Mouse (Mus musculus): ENCODE measurements at regions not wholly inside any gene's neighbourhood (a gene's known extent, or its start where the extent isn't known, plus 50 kb on each side); places are given as distances from the start of the nearest gene placed in this dataset.

DNA sequence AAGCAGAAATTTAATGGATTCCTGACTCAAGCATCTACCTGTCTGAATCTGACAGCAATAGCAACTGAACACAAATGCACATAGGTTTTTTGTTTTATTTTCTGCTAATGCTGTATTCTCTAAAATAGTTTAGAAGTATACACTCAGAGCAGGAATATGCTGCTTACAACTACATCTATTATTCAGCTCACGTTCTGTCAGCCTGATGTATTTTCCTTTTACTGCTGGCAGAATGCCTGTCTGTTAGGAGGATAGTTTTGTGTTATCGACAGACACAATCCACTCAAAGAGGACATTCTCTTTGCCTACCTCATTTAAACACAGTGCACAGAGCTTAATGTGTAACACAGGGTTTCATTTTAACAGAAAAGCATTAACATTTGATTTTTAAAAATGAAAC lies 269.8 kb upstream of the Chrm3 start:
- 58% methylated on average over 2 of the region's 2 CpGs for WGBS (ENCODE audit: insufficient replicate concordance)
- no peak for DNase-seq

DNA sequence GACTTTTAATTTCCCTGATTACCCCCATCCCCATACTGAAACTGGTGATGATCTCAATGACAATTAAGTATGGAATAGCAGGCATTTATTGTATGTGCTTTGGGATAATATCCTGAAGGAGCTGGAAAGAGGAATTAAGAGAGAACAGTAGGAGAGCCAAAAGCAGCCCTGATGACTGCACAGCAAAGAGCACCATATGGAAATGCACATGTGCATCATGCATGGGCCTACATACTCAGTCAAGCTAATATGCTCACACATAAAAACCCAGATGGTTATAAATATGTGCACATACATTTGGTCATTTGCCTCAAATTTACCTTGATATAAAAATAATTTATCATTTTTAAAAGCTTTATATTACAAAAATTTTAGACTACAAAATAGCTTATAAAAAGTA lies 259.0 kb upstream of the Chrm3 start:
- no peak overlapping the region for H3K4me2 ChIP-seq (ENCODE audit: low read depth, low read length)
- H3K9me3 ChIP-seq (ENCODE audit: low read length): no peaks in the 10 kb centered on the region
- H3K27ac ChIP-seq (ENCODE audit: low read depth): no peak overlapping the region
- DNase-seq (no peak), ATAC-seq (no peak)
- no peaks in the 10 kb centered on the region for H3K27me3 ChIP-seq (ENCODE audit: insufficient read depth, low read length)
- H3K36me3 ChIP-seq (replicated peaks; ENCODE audit: insufficient read depth, low read length): no peaks in the 10 kb centered on the region
- no peak overlapping the region for H3K4me3 ChIP-seq (ENCODE audit: low read depth, low read length)
- no peaks in the 10 kb centered on the region for H3K4me1 ChIP-seq (ENCODE audit: insufficient read depth)
- no peak for TF ChIP-seq CTCF (IDR thresholded peaks at IDR 0.05; ENCODE audit: low read depth)
- no peak for TF ChIP-seq EP300 (IDR thresholded peaks at IDR 0.05; ENCODE audit: low read depth)
- no peak overlapping the region for H3K9ac ChIP-seq (replicated peaks)

More for the DNA sequence above, 269.8 kb upstream of the Chrm3 start:
- Histone ChIP-seq H3K36me3 (replicated peaks; ENCODE audit: insufficient read depth, low read length) (no peaks in the 10 kb centered on the region), H3K4me1 (ENCODE audit: insufficient read depth) (no peaks in the 10 kb centered on the region), H3K9ac (replicated peaks) (no peak overlapping the region), H3K4me3 (ENCODE audit: low read depth, low read length) (no peak overlapping the region), H3K27ac (ENCODE audit: low read depth) (no peak overlapping the region), H3K27me3 (ENCODE audit: insufficient read depth, low read length) (no peaks in the 10 kb centered on the region), H3K4me2 (ENCODE audit: low read depth, low read length) (no peak overlapping the region), H3K9me3 (ENCODE audit: low read length) (no peaks in the 10 kb centered on the region)
- TF ChIP-seq EP300 (IDR thresholded peaks at IDR 0.05; ENCODE audit: low read depth) (no peak), CTCF (IDR thresholded peaks at IDR 0.05; ENCODE audit: low read depth) (no peak)
- no peak for ATAC-seq

DNA sequence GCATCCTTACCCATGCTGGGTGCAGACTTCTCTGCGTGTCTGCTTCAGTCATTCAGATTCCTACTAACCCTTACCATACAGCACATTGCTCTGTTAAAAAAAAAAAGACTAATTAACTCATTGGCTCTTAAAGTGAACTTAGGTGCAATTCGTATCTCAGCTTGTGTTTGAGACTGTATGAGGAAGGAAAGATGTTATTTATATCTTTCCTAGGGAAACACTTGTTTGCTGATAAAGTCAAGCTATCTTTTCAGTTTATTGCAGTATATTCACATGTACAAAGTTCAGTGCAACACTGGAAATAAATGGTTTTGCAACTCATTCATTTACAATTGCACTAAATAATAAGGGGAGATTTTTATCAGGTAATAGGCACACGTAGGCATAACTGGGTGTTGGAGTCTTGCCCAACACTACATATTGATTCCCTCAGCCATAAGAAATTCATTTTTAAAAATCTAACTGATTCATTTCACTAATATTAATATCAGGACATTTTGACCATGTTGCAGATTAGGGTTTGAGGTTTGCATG lies 257.8 kb upstream of the Chrm3 start:
- H3K9me3 ChIP-seq (ENCODE audit: low read length): no peaks in the 10 kb centered on the region
- no peak overlapping the region for H3K4me2 ChIP-seq (ENCODE audit: low read depth, low read length)
- H3K9ac ChIP-seq (replicated peaks): no peak overlapping the region
- no peaks in the 10 kb centered on the region for H3K36me3 ChIP-seq (replicated peaks; ENCODE audit: insufficient read depth, low read length)
- no peak overlapping the region for H3K4me3 ChIP-seq (ENCODE audit: low read depth, low read length)
- WGBS (ENCODE audit: insufficient replicate concordance): 63% methylated on average over 3 of the region's 3 CpGs
- no peak for DNase-seq
- no peaks in the 10 kb centered on the region for H3K4me1 ChIP-seq (ENCODE audit: insufficient read depth)
- H3K27ac ChIP-seq (ENCODE audit: low read depth): no peak overlapping the region
- H3K27me3 ChIP-seq (ENCODE audit: insufficient read depth, low read length): no peaks in the 10 kb centered on the region
- TF ChIP-seq EP300 (IDR thresholded peaks at IDR 0.05; ENCODE audit: low read depth): no peak
- no peak for ATAC-seq

DNA sequence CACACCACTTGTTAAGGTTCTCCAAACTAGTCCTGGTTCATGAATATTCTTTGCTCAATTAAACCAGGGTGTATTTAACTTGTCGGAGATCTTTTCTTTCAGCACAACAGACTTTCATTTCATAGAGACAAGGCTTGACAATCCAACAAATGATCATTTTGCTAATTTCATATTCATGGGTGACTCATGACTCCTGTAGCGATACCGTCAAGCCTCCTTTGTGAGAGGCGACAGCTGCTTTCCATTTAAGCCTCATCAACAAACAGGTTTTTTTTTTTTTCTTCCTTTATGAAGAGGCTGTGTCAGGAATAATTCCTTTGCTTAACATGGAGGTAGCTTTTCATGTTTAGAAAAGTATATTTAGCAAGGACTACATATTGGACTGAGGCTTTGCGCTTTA lies 214.3 kb upstream of the Chrm3 start:
- Histone ChIP-seq H3K36me3 (replicated peaks; ENCODE audit: insufficient read depth, low read length) (no peaks in the 10 kb centered on the region), H3K4me1 (ENCODE audit: insufficient read depth) (no peaks in the 10 kb centered on the region), H3K27me3 (ENCODE audit: insufficient read depth, low read length) (no peaks in the 10 kb centered on the region), H3K9me3 (ENCODE audit: low read length) (no peaks in the 10 kb centered on the region), H3K27ac (ENCODE audit: low read depth) (no peak overlapping the region), H3K4me2 (ENCODE audit: low read depth, low read length) (no peak overlapping the region), H3K4me3 (ENCODE audit: low read depth, low read length) (no peak overlapping the region), H3K9ac (replicated peaks) (no peak overlapping the region)
- DNase-seq (no peak), ATAC-seq (no peak)
- 88% methylated on average over 5 of the region's 5 CpGs for WGBS (ENCODE audit: insufficient replicate concordance)
- TF ChIP-seq CTCF (IDR thresholded peaks at IDR 0.05; ENCODE audit: low read depth) (no peak), EP300 (IDR thresholded peaks at IDR 0.05; ENCODE audit: low read depth) (no peak)

DNA sequence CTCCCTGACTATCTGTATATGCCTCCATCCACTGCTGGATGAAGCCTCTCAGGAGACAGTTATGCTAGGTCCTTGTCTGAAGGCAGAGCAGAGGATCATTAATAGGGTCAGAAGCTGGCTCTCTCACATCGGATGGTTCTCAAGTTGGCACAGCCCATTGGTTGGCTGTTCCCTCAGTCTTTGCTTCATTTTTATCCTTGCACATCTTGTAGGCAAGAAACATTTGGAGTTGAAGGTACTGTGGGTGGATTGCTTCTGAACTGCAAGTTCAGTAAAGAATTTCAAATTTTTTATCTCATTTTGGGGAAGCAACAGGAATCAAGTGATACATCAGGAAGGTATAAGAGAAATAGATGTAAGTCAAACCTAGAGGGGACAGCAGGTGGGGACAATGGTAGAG lies 206.2 kb upstream of the Chrm3 start:
- no peak for TF ChIP-seq EP300 (IDR thresholded peaks at IDR 0.05; ENCODE audit: low read depth)
- TF ChIP-seq CTCF (IDR thresholded peaks at IDR 0.05; ENCODE audit: low read depth): no peak
- Histone ChIP-seq H3K4me2 (ENCODE audit: low read depth, low read length) (no peak overlapping the region), H3K27me3 (ENCODE audit: insufficient read depth, low read length) (no peaks in the 10 kb centered on the region), H3K9me3 (ENCODE audit: low read length) (no peaks in the 10 kb centered on the region), H3K9ac (replicated peaks) (no peak overlapping the region), H3K4me3 (ENCODE audit: low read depth, low read length) (no peak overlapping the region), H3K27ac (ENCODE audit: low read depth) (no peak overlapping the region), H3K36me3 (replicated peaks; ENCODE audit: insufficient read depth, low read length) (no peaks in the 10 kb centered on the region), H3K4me1 (ENCODE audit: insufficient read depth) (no peaks in the 10 kb centered on the region)
- 72% methylated on average over 1 of the region's 1 CpGs for WGBS (ENCODE audit: insufficient replicate concordance)
- no peak for DNase-seq
- ATAC-seq: no peak

DNA sequence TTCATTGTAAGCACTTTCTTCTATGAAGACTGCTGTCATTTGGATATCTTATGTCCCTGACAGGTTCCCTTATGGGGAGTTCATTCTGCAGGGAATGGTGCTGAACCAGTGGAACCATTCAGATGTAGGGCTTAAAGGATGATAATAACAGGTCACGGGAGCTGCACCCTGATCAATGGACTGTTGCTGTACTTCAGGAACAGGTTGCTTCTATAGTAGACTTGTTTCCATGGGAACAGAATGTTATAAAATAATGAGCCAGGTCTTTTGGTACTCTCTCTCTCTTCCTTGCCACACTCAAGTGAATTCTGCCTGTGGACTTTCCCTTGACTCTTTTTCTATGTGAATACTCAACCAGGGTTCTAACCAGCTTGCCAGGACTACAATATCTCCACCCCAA lies 196.9 kb upstream of the Chrm3 start:
- Histone ChIP-seq H3K27me3 (ENCODE audit: insufficient read depth, low read length) (no peaks in the 10 kb centered on the region), H3K4me1 (ENCODE audit: insufficient read depth) (no peaks in the 10 kb centered on the region), H3K4me2 (ENCODE audit: low read depth, low read length) (no peak overlapping the region), H3K4me3 (ENCODE audit: low read depth, low read length) (no peak overlapping the region), H3K9me3 (ENCODE audit: low read length) (no peaks in the 10 kb centered on the region), H3K9ac (replicated peaks) (no peak overlapping the region), H3K27ac (ENCODE audit: low read depth) (no peak overlapping the region), H3K36me3 (replicated peaks; ENCODE audit: insufficient read depth, low read length) (no peaks in the 10 kb centered on the region)
- 76% methylated on average over 1 of the region's 1 CpGs for WGBS (ENCODE audit: insufficient replicate concordance)
- no peak for ATAC-seq
- DNase-seq: no peak
- TF ChIP-seq CTCF (IDR thresholded peaks at IDR 0.05; ENCODE audit: low read depth): no peak
- no peak for TF ChIP-seq EP300 (IDR thresholded peaks at IDR 0.05; ENCODE audit: low read depth)

DNA sequence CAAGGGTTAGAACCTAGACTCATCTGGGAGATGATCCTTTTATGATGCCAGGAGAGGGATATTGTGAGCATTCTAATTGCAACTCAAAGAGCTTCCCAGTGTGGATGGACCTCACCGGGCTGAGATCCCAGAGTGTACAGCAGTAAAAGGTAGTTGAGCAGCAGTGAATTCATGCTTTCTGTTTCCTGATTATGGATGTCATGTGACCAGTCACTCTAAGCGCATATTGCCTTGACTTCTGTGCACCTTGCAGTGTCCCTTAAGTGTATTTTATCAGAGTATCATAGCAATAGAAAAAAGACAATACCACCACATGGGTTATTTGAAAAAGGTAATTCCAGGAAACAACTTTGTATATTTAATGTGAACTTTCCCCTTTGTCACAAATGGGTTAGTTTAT lies 193.9 kb upstream of the Chrm3 start:
- no peak overlapping the region for H3K4me2 ChIP-seq (ENCODE audit: low read depth, low read length)
- no peaks in the 10 kb centered on the region for H3K9me3 ChIP-seq (ENCODE audit: low read length)
- ATAC-seq (no peak), DNase-seq (no peak)
- no peak overlapping the region for H3K27ac ChIP-seq (ENCODE audit: low read depth)
- no peaks in the 10 kb centered on the region for H3K4me1 ChIP-seq (ENCODE audit: insufficient read depth)
- no peaks in the 10 kb centered on the region for H3K36me3 ChIP-seq (replicated peaks; ENCODE audit: insufficient read depth, low read length)
- no peak overlapping the region for H3K4me3 ChIP-seq (ENCODE audit: low read depth, low read length)
- WGBS (ENCODE audit: insufficient replicate concordance): 67% methylated on average over 2 of the region's 2 CpGs
- no peaks in the 10 kb centered on the region for H3K27me3 ChIP-seq (ENCODE audit: insufficient read depth, low read length)
- H3K9ac ChIP-seq (replicated peaks): no peak overlapping the region
- TF ChIP-seq CTCF (IDR thresholded peaks at IDR 0.05; ENCODE audit: low read depth): no peak

Data from liver, postnatal 0 days (tissue).